Comparison of ENCODE assay signal across 8 mouse cellular contexts in the genomic region with DNA sequence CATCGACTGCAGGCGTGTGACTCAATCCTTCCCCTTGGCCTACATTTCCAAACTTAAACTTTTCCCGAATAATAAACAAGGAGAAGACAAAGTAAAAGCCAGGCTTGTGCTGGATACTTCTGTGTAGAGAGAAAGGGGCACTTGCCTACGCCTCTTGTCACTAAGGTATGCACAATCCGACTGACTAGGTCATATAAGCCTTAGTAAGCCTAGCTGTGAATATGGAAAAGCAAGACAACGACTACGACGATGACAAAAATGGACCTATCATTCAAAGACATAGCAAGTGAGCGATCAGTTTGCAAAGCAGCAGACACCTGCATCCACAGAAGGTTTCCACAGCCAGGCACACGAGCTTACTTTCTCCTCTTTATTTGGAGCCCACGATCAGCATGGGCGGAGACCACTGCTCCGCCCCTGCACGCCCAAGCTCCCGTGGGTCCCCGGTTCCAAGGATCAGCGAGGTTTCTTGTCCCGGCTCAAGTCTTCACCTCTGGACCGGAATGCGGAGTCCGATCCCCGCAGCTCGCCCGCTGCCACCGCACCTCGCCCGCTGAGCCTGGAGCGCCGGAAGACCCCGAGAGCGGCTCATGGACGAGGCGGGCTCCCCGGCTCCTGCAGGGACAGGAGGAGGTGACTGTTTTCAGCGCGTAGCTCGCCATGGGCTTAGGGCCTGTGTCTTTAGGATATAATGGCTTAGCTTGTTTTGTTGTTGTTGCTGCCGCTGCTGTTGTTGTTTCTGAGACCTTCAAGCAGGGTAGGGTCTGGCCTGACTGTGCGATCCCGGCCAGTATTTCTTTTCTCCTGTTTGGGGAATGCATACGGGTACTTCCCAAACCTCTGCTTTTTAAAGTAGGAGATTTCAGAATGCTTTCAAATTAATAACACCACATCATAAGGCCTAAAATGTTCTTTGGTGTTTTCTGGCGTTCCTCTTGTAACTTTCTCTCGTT. TPM values are rescaled to one million over a fixed set of nuclear protein-coding genes. Genes with fewer than 3 reads are reported as not detected.
DNase-seq lines count a peak whose midpoint lies in the region; ATAC-seq lines count a peak whose summit lies in the region.

Gene Slc18b1 (plus strand): TSS at position 436 of the 953 bp plus-strand sequence.

- intact Hi-C loops in left cerebral cortex, postnatal 36 days (cut with DNase I): no loop called here

- peak within 1 kb of the TSS; percentile 50 for H3K4me3 ChIP-seq in intestine, embryonic 15.5 days (replicated peaks)
- peak within 1 kb of the TSS; percentile 72 for H3K4me3 ChIP-seq in stomach, embryonic 14.5 days (ENCODE audit: low read depth, low read length)

- peak; percentile 12 for DNase-seq in thymus, postnatal 25 days
- no peak for DNase-seq in thymus, adult 18-20 months
- DNase-seq in embryo, embryonic 10.5 days (ENCODE audit: low spot score): peak; percentile 65
- DNase-seq in gastrocnemius, postnatal 4 days (ENCODE audit: low spot score in 2 of 2): peak; percentile 34 to 52
- DNase-seq in left cerebral cortex, postnatal 36 days (ENCODE audit: low spot score in 2 of 2): peak; percentile 57 to 59
- peak; percentile 36 for DNase-seq in mesoderm, embryonic 11.5 days (ENCODE audit: low read depth, low spot score)

- peak within 1 kb of the TSS; percentile 67 for H3K9ac ChIP-seq in intestine, embryonic 15.5 days
- peak within 1 kb of the TSS; percentile 72 for H3K9ac ChIP-seq in stomach, embryonic 14.5 days (replicated peaks; ENCODE audit: low read depth, low read length)

- peak within 1 kb of the TSS; percentile 59 for H3K4me2 ChIP-seq in intestine, embryonic 15.5 days (replicated peaks)
- H3K4me2 ChIP-seq in stomach, embryonic 14.5 days (replicated peaks; ENCODE audit: low read depth, low read length): peak within 1 kb of the TSS; percentile 67

- 6% methylated on average over 43 of the region's 43 CpGs for WGBS in intestine, embryonic 15.5 days
- 6% methylated on average over 43 of the region's 43 CpGs for WGBS in stomach, embryonic 14.5 days

- 0 out of 2 replicates have a peak, but pooled peaks cover 7% of the 10 kb centered on the region for H3K4me1 ChIP-seq in intestine, embryonic 15.5 days (replicated peaks)
- H3K4me1 ChIP-seq in stomach, embryonic 14.5 days (ENCODE audit: control insufficient read depth, insufficient read depth, low read length): peaks cover 3% of the 10 kb centered on the region; the same call in 1 of the 2 replicates

- peak; percentile 73 for ATAC-seq in intestine, embryonic 15.5 days
- peak; percentile 61; the same call in 1 of the 2 replicates for ATAC-seq in stomach, embryonic 14.5 days (ENCODE audit: insufficient number of reproducible peaks, insufficient read depth, low FRiP score, low read depth)

- no peaks in the 10 kb centered on the region for H3K9me3 ChIP-seq in intestine, embryonic 15.5 days
- no peaks in the 10 kb centered on the region for H3K9me3 ChIP-seq in stomach, embryonic 14.5 days (ENCODE audit: control insufficient read depth, low read depth, low read length)

- H3K27me3 ChIP-seq in intestine, embryonic 15.5 days (replicated peaks): no peaks in the 10 kb centered on the region
- no peaks in the 10 kb centered on the region for H3K27me3 ChIP-seq in stomach, embryonic 14.5 days (ENCODE audit: control insufficient read depth, insufficient read depth, low read length)

- no peaks in the 10 kb centered on the region for H3K36me3 ChIP-seq in intestine, embryonic 15.5 days
- no peaks in the 10 kb centered on the region for H3K36me3 ChIP-seq in stomach, embryonic 14.5 days (ENCODE audit: control insufficient read depth, insufficient read depth, low read length)

- H3K27ac ChIP-seq in intestine, embryonic 15.5 days: no peak within 1 kb of the TSS
- 0 out of 2 replicates have a peak within 1 kb of the TSS, but pooled peaks have one; percentile 27 for H3K27ac ChIP-seq in stomach, embryonic 14.5 days (ENCODE audit: low read length)

RNA-seq across cellular contexts. Expression of gene Slc18b1, which starts in this region (rescaled TPM):
- 10 to 100 TPM; 17.1 to 20.8 TPM for total RNA-seq in gastrocnemius, postnatal 4 days (2021)
- 15.8 and 17.0 TPM in 2 replicates for polyA plus RNA-seq in intestine, embryonic 15.5 days (2015; fragmentation: Nextera tagmentation; extraction: Ambion mirVana)
- 10 to 100 TPM; 17.3 to 25.0 TPM for total RNA-seq in left cerebral cortex, postnatal 36 days (2021)
- 17.3 and 23.7 TPM in 2 replicates for polyA plus RNA-seq in stomach, embryonic 14.5 days (2014; fragmentation: Nextera tagmentation; extraction: Ambion mirVana)

Comparison
In these comparisons a context has a peak if more than half of its experiments do, and no peak if none do; other contexts are left out.
1. DNase-seq: peak in thymus, postnatal 25 days (single experiment), embryo, embryonic 10.5 days (single experiment), gastrocnemius, postnatal 4 days (2 of 2), left cerebral cortex, postnatal 36 days (2 of 2) and mesoderm, embryonic 11.5 days (single experiment); none in thymus, adult 18-20 months (0 of 2).